Mouse (Mus musculus) liver, postnatal 0 days (tissue): Measurements from ENCODE around the gene Nfatc3.
A peak's percentile ranks its signal among the peaks of the same experiment; 100 is the strongest.

Experiments
- CTCF ChIP-seq: sonication (generic); IDR thresholded peaks from 2 replicates; pipeline ENCODE4 v1.5.1; 2016; ENCODE audit warnings: antibody characterized with exemption, low read depth
- EP300 ChIP-seq: IDR thresholded peaks from 2 replicates; pipeline ENCODE4 v1.6.1; 2016; ENCODE audit warnings: antibody characterized with exemption, low read depth, mild to moderate bottlenecking

DNA sequence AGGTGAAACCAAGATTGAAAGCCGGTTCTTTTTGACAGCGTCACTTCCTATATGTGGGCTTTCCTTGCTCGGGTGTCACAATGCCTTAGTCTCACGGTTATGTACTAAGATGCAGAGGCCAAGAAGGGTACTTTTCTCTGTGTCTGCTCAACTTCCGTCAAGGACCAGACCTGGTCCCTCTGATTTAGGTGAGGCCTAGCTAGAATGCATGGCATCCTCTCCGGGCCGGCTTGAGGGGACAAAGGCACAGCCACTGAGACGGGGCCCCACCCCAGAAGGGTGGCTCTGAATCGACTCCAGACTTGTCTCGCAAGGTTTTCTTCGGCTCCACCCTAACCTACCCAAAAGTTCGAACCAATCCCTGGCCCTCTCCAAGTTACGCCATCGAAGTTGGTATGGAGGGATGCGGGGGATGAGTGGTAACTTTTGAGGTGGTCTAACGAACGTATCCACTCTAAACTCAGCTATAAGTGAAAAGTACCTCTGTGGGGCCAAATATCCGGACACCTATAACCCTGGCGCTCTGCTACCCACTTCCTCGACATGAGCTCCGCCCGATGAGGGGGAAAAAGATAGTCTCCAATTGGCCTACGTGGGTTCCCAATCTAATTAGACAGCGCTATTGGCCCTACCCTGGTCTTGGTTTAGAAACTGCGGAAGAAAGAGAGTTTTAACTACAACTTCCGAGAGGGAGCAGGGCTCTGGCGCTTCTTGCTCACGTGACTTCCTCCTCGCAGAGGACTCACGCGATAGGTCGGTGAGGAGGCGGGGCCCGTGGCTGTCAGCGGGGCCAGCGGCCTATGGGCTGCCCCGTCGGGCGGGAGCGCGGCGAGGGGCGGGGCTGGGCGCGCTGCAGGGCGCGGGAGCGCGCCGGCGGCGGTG lies at the start of gene Nfatc3:
- TF ChIP-seq CTCF (no peak), EP300 (peak; percentile 63; the same call in 1 of the 2 replicates)
